Mouse (Mus musculus) C2C12 (cell line): Measurements from ENCODE around the gene Tmco4.

Experiments
- CTCF ChIP-seq: IDR thresholded peaks from one replicate; pipeline ENCODE4 v1.5.1; 2011; ENCODE audit not compliant: control insufficient read depth, insufficient read depth, insufficient read length
- USF1 ChIP-seq: IDR thresholded peaks from one replicate; pipeline ENCODE4 v1.6.1; 2011; ENCODE audit warnings: low read depth, mild to moderate bottlenecking, control low read depth, moderate library complexity

- no peak for TF ChIP-seq USF1
- no peak for TF ChIP-seq CTCF
These were observed 67.6 kb downstream of the Tmco4 start for GRCm38 (mm10) chr4:139040084-139040839.
